Mouse (Mus musculus) ES-Bruce4 (cell line): ENCODE measurements around the gene Syne1. TPM values are rescaled to one million over a fixed set of nuclear protein-coding genes. Genes with fewer than 3 reads are reported as not detected.

ENCODE experiments used
- H3K27ac ChIP-seq: 2 replicates; pipeline ENCODE4 v1.5.1; 2012; ENCODE audit warnings: low read length, inconsistent platforms; ENCODE audit not compliant: insufficient read depth
- H3K27me3 ChIP-seq: 2 replicates; pipeline ENCODE4 v1.6.1; 2012; ENCODE audit warnings: mild to moderate bottlenecking, low read length, inconsistent platforms; ENCODE audit not compliant: control insufficient read depth, poor library complexity, insufficient read depth, severe bottlenecking
- H3K36me3 ChIP-seq: 2 replicates; pipeline ENCODE4 v1.6.1; 2012; ENCODE audit warnings: inconsistent platforms, mild to moderate bottlenecking, low read length, moderate library complexity; ENCODE audit not compliant: control insufficient read depth, poor library complexity, insufficient read depth, severe bottlenecking
- H3K4me1 ChIP-seq: one replicate; pipeline ENCODE4 v1.8.1; 2011; ENCODE audit warnings: low read length; ENCODE audit not compliant: control insufficient read depth, insufficient read depth
- H3K4me3 ChIP-seq: 2 replicates; pipeline ENCODE4 v1.5.1; 2011; ENCODE audit warnings: low read depth, mild to moderate bottlenecking, low read length
- H3K9ac ChIP-seq: 2 replicates; pipeline ENCODE4 v1.6.1; 2012; ENCODE audit warnings: low read depth, mild to moderate bottlenecking, inconsistent platforms; ENCODE audit not compliant: poor library complexity, severe bottlenecking
- H3K9me3 ChIP-seq: replicated peaks from 2 replicates; pipeline ENCODE4 v1.6.1; 2012; ENCODE audit warnings: mild to moderate bottlenecking, low read length, inconsistent platforms; ENCODE audit not compliant: control insufficient read depth, poor library complexity, insufficient read depth, severe bottlenecking
- CTCF ChIP-seq: IDR thresholded peaks from one replicate; pipeline ENCODE4 v1.8.1; 2011; ENCODE audit warnings: low read depth, low read length
- EP300 ChIP-seq: IDR thresholded peaks from 2 replicates; pipeline ENCODE4 v1.6.1; 2011; ENCODE audit warnings: low read depth, low read length; ENCODE audit not compliant: insufficient read depth
- POLR2A ChIP-seq: IDR thresholded peaks from one replicate; pipeline ENCODE4 v1.8.1; 2011; ENCODE audit warnings: low read length; ENCODE audit not compliant: insufficient read depth
- polyA plus RNA-seq: library from polyadenylated mRNA; stranded (reverse); fragments of >200 nt; gene quantifications from 2 replicates; pipeline ENCODE4 v1.2.4, GENCODE M21; 2011; ENCODE audit warnings: low read depth; ENCODE audit not compliant: missing spikeins, insufficient read depth, insufficient read length

The Syne1 gene
- polyA plus RNA-seq, 1 experiment: 3.2 TPM

- H3K27ac ChIP-seq: no peak overlapping the region
- H3K4me3 ChIP-seq: no peak overlapping the region
- TF ChIP-seq CTCF (no peak), EP300 (no peak), POLR2A (no peak)
- H3K36me3 ChIP-seq: no peaks in the 10 kb centered on the region
- H3K9me3 ChIP-seq: no peaks in the 10 kb centered on the region
- H3K27me3 ChIP-seq: no peaks in the 10 kb centered on the region
- no peaks in the 10 kb centered on the region for H3K4me1 ChIP-seq
- H3K9ac ChIP-seq: no peak overlapping the region
Observed at GRCm38 (mm10) chr10:5547769-5548168, 3.5 kb downstream of the Syne1 start.

- Histone ChIP-seq H3K36me3 (no peaks in the 10 kb centered on the region), H3K9ac (no peak overlapping the region)
- TF ChIP-seq POLR2A (no peak), CTCF (no peak), EP300 (no peak)
Observed at GRCm38 (mm10) chr10:5546428-5546827, 4.9 kb downstream of the Syne1 start.

GRCm38 (mm10) chr10:5528284-5528683 is 23.0 kb downstream of the Syne1 start:
- Histone ChIP-seq H3K9ac (no peak overlapping the region), H3K4me3 (no peak overlapping the region), H3K4me1 (no peaks in the 10 kb centered on the region), H3K36me3 (no peaks in the 10 kb centered on the region), H3K27me3 (no peaks in the 10 kb centered on the region), H3K27ac (no peak overlapping the region), H3K9me3 (no peaks in the 10 kb centered on the region)
- TF ChIP-seq EP300 (no peak), POLR2A (no peak), CTCF (no peak)

More at GRCm38 (mm10) chr10:5546428-5546827, 4.9 kb downstream of the Syne1 start:
- Histone ChIP-seq H3K4me1 (no peaks in the 10 kb centered on the region), H3K9me3 (no peaks in the 10 kb centered on the region), H3K4me3 (no peak overlapping the region), H3K27me3 (no peaks in the 10 kb centered on the region), H3K27ac (no peak overlapping the region)

DNA sequence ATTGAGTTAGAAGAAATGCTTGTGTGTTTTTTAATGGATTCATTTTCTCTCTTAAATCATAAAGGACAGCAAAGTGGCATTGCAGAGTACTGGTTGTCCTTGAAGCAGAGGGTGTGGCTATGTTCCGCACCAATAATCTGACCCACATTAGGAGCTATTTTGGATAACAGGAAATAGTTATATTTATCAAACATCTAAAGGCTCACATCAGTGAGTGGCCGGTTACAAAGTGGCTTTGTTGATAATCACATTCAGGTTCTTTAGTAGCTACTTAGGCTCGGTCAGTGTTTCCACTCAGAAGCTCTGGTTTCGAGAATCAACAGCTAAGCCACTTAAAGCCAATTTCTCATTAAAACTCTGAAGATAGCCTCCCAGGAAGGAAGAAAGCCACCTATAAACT is 23.6 kb downstream of the Syne1 start:
- TF ChIP-seq CTCF: no peak
- TF ChIP-seq EP300: no peak
- TF ChIP-seq POLR2A: no peak
- H3K27me3 ChIP-seq: no peaks in the 10 kb centered on the region
- H3K9ac ChIP-seq: no peak overlapping the region
- H3K9me3 ChIP-seq: no peaks in the 10 kb centered on the region
- no peaks in the 10 kb centered on the region for H3K4me1 ChIP-seq
- no peaks in the 10 kb centered on the region for H3K36me3 ChIP-seq
- H3K27ac ChIP-seq: no peak overlapping the region
- H3K4me3 ChIP-seq: no peak overlapping the region

GRCm38 (mm10) chr10:5522904-5523303 is 28.4 kb downstream of the Syne1 start:
- Histone ChIP-seq H3K4me1 (no peaks in the 10 kb centered on the region), H3K9ac (no peak overlapping the region), H3K27me3 (no peaks in the 10 kb centered on the region), H3K4me3 (no peak overlapping the region), H3K27ac (no peak overlapping the region), H3K36me3 (no peaks in the 10 kb centered on the region), H3K9me3 (no peaks in the 10 kb centered on the region)
- TF ChIP-seq CTCF: no peak
- no peak for TF ChIP-seq POLR2A
- TF ChIP-seq EP300: no peak

DNA sequence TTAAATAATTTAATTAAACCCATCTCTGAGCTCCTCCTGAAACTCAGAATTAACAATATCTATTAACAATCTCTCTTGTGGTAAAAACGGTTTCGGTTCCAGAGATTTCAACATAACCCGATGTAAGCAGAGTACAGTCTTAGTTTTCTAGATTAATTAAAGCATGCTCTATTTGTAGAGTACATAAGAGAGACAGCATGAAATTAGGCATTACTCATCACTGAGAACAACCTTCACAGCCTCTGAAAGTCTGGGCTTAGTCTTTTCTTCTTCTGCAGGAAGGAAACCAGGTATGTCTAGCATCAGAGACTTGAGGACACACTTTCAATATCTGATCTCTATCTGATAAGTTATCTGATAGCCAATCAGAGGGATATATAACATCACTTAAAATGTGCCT is 29.0 kb downstream of the Syne1 start:
- Histone ChIP-seq H3K4me3 (no peak overlapping the region), H3K27me3 (no peaks in the 10 kb centered on the region), H3K9ac (no peak overlapping the region), H3K4me1 (no peaks in the 10 kb centered on the region), H3K27ac (no peak overlapping the region), H3K36me3 (no peaks in the 10 kb centered on the region), H3K9me3 (no peaks in the 10 kb centered on the region)
- TF ChIP-seq EP300 (no peak), CTCF (no peak), POLR2A (no peak)
